Mouse (Mus musculus): ENCODE results near the gene Lrmda. TPM values are rescaled to one million over a fixed set of nuclear protein-coding genes. Genes with fewer than 3 reads are reported as not detected.

Gene Lrmda
- polyA plus RNA-seq, 1 experiment from 2014 or later = 0.53 TPM

- no peak for ATAC-seq (ENCODE audit: low FRiP score, low TSS enrichment)
- Histone ChIP-seq H3K9me3 (ENCODE audit: control insufficient read depth, low read length) (no peaks in the 10 kb centered on the region), H3K9ac (ENCODE audit: low read depth, low read length) (no peak overlapping the region), H3K27me3 (ENCODE audit: control insufficient read depth, insufficient read depth, low read length) (no peaks in the 10 kb centered on the region), H3K36me3 (ENCODE audit: control insufficient read depth, insufficient read depth, low read length) (no peaks in the 10 kb centered on the region), H3K4me1 (ENCODE audit: control insufficient read depth, insufficient read depth, low read length) (no peaks in the 10 kb centered on the region), H3K27ac (ENCODE audit: low read depth, low read length) (no peak overlapping the region), H3K4me2 (replicated peaks; ENCODE audit: low read depth, low read length) (no peak overlapping the region), H3K4me3 (ENCODE audit: low read length) (no peak overlapping the region)
- WGBS = 90% methylated on average over 3 of the region's 3 CpGs
These were observed 398.2 kb downstream of the Lrmda start for GRCm38 (mm10) chr14:22417706-22418105.

GRCm38 (mm10) chr14:22421668-22422067 lies 402.2 kb downstream of the Lrmda start:
- Histone ChIP-seq H3K27me3 (ENCODE audit: control insufficient read depth, insufficient read depth, low read length) (no peaks in the 10 kb centered on the region), H3K4me1 (ENCODE audit: control insufficient read depth, insufficient read depth, low read length) (no peaks in the 10 kb centered on the region), H3K27ac (ENCODE audit: low read depth, low read length) (no peak overlapping the region), H3K4me3 (ENCODE audit: low read length) (no peak overlapping the region), H3K9ac (ENCODE audit: low read depth, low read length) (no peak overlapping the region), H3K9me3 (ENCODE audit: control insufficient read depth, low read length) (no peaks in the 10 kb centered on the region), H3K4me2 (replicated peaks; ENCODE audit: low read depth, low read length) (no peak overlapping the region), H3K36me3 (ENCODE audit: control insufficient read depth, insufficient read depth, low read length) (no peaks in the 10 kb centered on the region)
- 46% methylated on average over 4 of the region's 4 CpGs for WGBS
- no peak for ATAC-seq (ENCODE audit: low FRiP score, low TSS enrichment)

GRCm38 (mm10) chr14:22425018-22425534 lies 405.6 kb downstream of the Lrmda start:
- Histone ChIP-seq H3K4me2 (replicated peaks; ENCODE audit: low read depth, low read length) (no peak overlapping the region), H3K27ac (ENCODE audit: low read depth, low read length) (no peak overlapping the region), H3K9me3 (ENCODE audit: control insufficient read depth, low read length) (no peaks in the 10 kb centered on the region), H3K4me1 (ENCODE audit: control insufficient read depth, insufficient read depth, low read length) (no peaks in the 10 kb centered on the region), H3K36me3 (ENCODE audit: control insufficient read depth, insufficient read depth, low read length) (no peaks in the 10 kb centered on the region), H3K4me3 (ENCODE audit: low read length) (no peak overlapping the region), H3K9ac (ENCODE audit: low read depth, low read length) (no peak overlapping the region), H3K27me3 (ENCODE audit: control insufficient read depth, insufficient read depth, low read length) (no peaks in the 10 kb centered on the region)
- WGBS = 87% methylated on average over 7 of the region's 7 CpGs
- no peak for ATAC-seq (ENCODE audit: low FRiP score, low TSS enrichment)

- Histone ChIP-seq H3K4me2 (replicated peaks; ENCODE audit: low read depth, low read length) (no peak overlapping the region), H3K27ac (ENCODE audit: low read depth, low read length) (no peak overlapping the region), H3K4me1 (ENCODE audit: control insufficient read depth, insufficient read depth, low read length) (peaks cover 5% of the 10 kb centered on the region; the same call in 1 of the 2 replicates), H3K27me3 (ENCODE audit: control insufficient read depth, insufficient read depth, low read length) (peaks cover 3% of the 10 kb centered on the region; the same call in 1 of the 2 replicates), H3K4me3 (ENCODE audit: low read length) (no peak overlapping the region), H3K9me3 (ENCODE audit: control insufficient read depth, low read length) (no peaks in the 10 kb centered on the region), H3K9ac (ENCODE audit: low read depth, low read length) (no peak overlapping the region), H3K36me3 (ENCODE audit: control insufficient read depth, insufficient read depth, low read length) (no peaks in the 10 kb centered on the region)
- ATAC-seq (ENCODE audit: low FRiP score, low TSS enrichment) = no peak
- 46% methylated on average over 3 of the region's 3 CpGs for WGBS
These were observed 415.9 kb downstream of the Lrmda start for GRCm38 (mm10) chr14:22435441-22435840.

GRCm38 (mm10) chr14:22435860-22436377 lies 416.4 kb downstream of the Lrmda start:
- WGBS = 20% methylated on average over 4 of the region's 4 CpGs
- H3K27me3 ChIP-seq (ENCODE audit: control insufficient read depth, insufficient read depth, low read length) = peaks cover 3% of the 10 kb centered on the region; the same call in 1 of the 2 replicates
- H3K9ac ChIP-seq (ENCODE audit: low read depth, low read length) = no peak overlapping the region
- H3K4me1 ChIP-seq (ENCODE audit: control insufficient read depth, insufficient read depth, low read length) = peaks cover 10% of the 10 kb centered on the region; the same call in 1 of the 2 replicates
- no peaks in the 10 kb centered on the region for H3K9me3 ChIP-seq (ENCODE audit: control insufficient read depth, low read length)
- no peak overlapping the region for H3K27ac ChIP-seq (ENCODE audit: low read depth, low read length)
- no peak overlapping the region for H3K4me2 ChIP-seq (replicated peaks; ENCODE audit: low read depth, low read length)
- no peaks in the 10 kb centered on the region for H3K36me3 ChIP-seq (ENCODE audit: control insufficient read depth, insufficient read depth, low read length)
- no peak for ATAC-seq (ENCODE audit: low FRiP score, low TSS enrichment)
- no peak overlapping the region for H3K4me3 ChIP-seq (ENCODE audit: low read length)

- Histone ChIP-seq H3K36me3 (ENCODE audit: control insufficient read depth, insufficient read depth, low read length) (no peaks in the 10 kb centered on the region), H3K4me1 (ENCODE audit: control insufficient read depth, insufficient read depth, low read length) (0 out of 2 replicates have a peak, but pooled peaks cover 12% of the 10 kb centered on the region), H3K4me3 (ENCODE audit: low read length) (no peak overlapping the region), H3K4me2 (replicated peaks; ENCODE audit: low read depth, low read length) (peak overlapping the region; percentile 21; the same call in 1 of the 2 replicates), H3K9me3 (ENCODE audit: control insufficient read depth, low read length) (no peaks in the 10 kb centered on the region), H3K9ac (ENCODE audit: low read depth, low read length) (no peak overlapping the region), H3K27me3 (ENCODE audit: control insufficient read depth, insufficient read depth, low read length) (peaks cover 3% of the 10 kb centered on the region; the same call in 1 of the 2 replicates), H3K27ac (ENCODE audit: low read depth, low read length) (no peak overlapping the region)
- 0 out of 2 replicates have a peak, but pooled peaks have one; percentile 48 for ATAC-seq (ENCODE audit: low FRiP score, low TSS enrichment)
- 14% methylated on average over 18 of the region's 18 CpGs for WGBS
These were observed 421.0 kb downstream of the Lrmda start for GRCm38 (mm10) chr14:22440341-22440999.

- Histone ChIP-seq H3K4me3 (ENCODE audit: low read length) (no peak overlapping the region), H3K4me1 (ENCODE audit: control insufficient read depth, insufficient read depth, low read length) (0 out of 2 replicates have a peak, but pooled peaks cover 12% of the 10 kb centered on the region), H3K4me2 (replicated peaks; ENCODE audit: low read depth, low read length) (no peak overlapping the region), H3K9ac (ENCODE audit: low read depth, low read length) (no peak overlapping the region), H3K27me3 (ENCODE audit: control insufficient read depth, insufficient read depth, low read length) (peaks cover 3% of the 10 kb centered on the region; the same call in 1 of the 2 replicates), H3K36me3 (ENCODE audit: control insufficient read depth, insufficient read depth, low read length) (no peaks in the 10 kb centered on the region), H3K27ac (ENCODE audit: low read depth, low read length) (no peak overlapping the region), H3K9me3 (ENCODE audit: control insufficient read depth, low read length) (no peaks in the 10 kb centered on the region)
- no peak for ATAC-seq (ENCODE audit: low FRiP score, low TSS enrichment)
- WGBS = 48% methylated on average over 5 of the region's 5 CpGs
These were observed 422.4 kb downstream of the Lrmda start for GRCm38 (mm10) chr14:22441859-22442447.

- H3K9ac ChIP-seq (ENCODE audit: low read depth, low read length) = no peak overlapping the region
- no peak for ATAC-seq (ENCODE audit: low FRiP score, low TSS enrichment)
These were observed 423.2 kb downstream of the Lrmda start for GRCm38 (mm10) chr14:22442719-22443118.

GRCm38 (mm10) chr14:22444541-22444940 lies 425.0 kb downstream of the Lrmda start:
- Histone ChIP-seq H3K27ac (ENCODE audit: low read depth, low read length) (no peak overlapping the region), H3K4me3 (ENCODE audit: low read length) (no peak overlapping the region), H3K9ac (ENCODE audit: low read depth, low read length) (no peak overlapping the region), H3K36me3 (ENCODE audit: control insufficient read depth, insufficient read depth, low read length) (no peaks in the 10 kb centered on the region), H3K27me3 (ENCODE audit: control insufficient read depth, insufficient read depth, low read length) (peaks cover under 1% of the 10 kb centered on the region; the same call in 1 of the 2 replicates), H3K4me2 (replicated peaks; ENCODE audit: low read depth, low read length) (no peak overlapping the region), H3K9me3 (ENCODE audit: control insufficient read depth, low read length) (no peaks in the 10 kb centered on the region), H3K4me1 (ENCODE audit: control insufficient read depth, insufficient read depth, low read length) (0 out of 2 replicates have a peak, but pooled peaks cover 12% of the 10 kb centered on the region)
- no peak for ATAC-seq (ENCODE audit: low FRiP score, low TSS enrichment)
- 91% methylated on average over 2 of the region's 2 CpGs for WGBS

More at GRCm38 (mm10) chr14:22442719-22443118, 423.2 kb downstream of the Lrmda start:
- no peaks in the 10 kb centered on the region for H3K9me3 ChIP-seq (ENCODE audit: control insufficient read depth, low read length)
- H3K4me2 ChIP-seq (replicated peaks; ENCODE audit: low read depth, low read length) = no peak overlapping the region
- no peak overlapping the region for H3K4me3 ChIP-seq (ENCODE audit: low read length)
- 0 out of 2 replicates have a peak, but pooled peaks cover 12% of the 10 kb centered on the region for H3K4me1 ChIP-seq (ENCODE audit: control insufficient read depth, insufficient read depth, low read length)
- H3K27ac ChIP-seq (ENCODE audit: low read depth, low read length) = no peak overlapping the region
- no peaks in the 10 kb centered on the region for H3K36me3 ChIP-seq (ENCODE audit: control insufficient read depth, insufficient read depth, low read length)
- H3K27me3 ChIP-seq (ENCODE audit: control insufficient read depth, insufficient read depth, low read length) = peaks cover 3% of the 10 kb centered on the region; the same call in 1 of the 2 replicates
- WGBS = 71% methylated on average over 5 of the region's 5 CpGs

Measured in kidney, embryonic 14.5 days (tissue).